Mouse (Mus musculus): ENCODE measurements around the gene Plekha5.
"Not testable (repeated sequence)": the region's sequence is repeated elsewhere in the genome, so short reads cannot be mapped to it uniquely, and the experiment has no call there.

The Plekha5 gene

GRCm38 (mm10) chr6:140576961-140577821 lies 153.3 kb downstream of the Plekha5 start:
- DNase-seq (ENCODE audit: low read depth, low spot score), result no peak

DNA sequence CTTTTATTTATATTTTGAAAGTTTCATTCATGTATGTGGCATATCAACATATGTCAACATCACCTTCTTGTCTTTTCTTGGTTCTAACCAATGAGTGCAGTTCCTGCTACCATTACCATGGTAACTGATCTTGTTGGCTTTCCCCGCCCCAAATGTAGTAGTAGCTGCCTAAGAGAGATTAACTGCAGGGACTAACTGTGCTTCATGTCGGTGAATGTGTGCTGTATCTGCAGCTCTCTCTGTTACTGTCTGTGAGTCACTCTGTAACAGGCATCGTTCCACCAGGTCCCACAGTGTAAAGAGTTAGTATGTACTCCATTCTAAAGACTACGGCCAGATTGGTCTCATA lies 153.9 kb downstream of the Plekha5 start:
- no peak for DNase-seq (ENCODE audit: low read depth, low spot score)

DNA sequence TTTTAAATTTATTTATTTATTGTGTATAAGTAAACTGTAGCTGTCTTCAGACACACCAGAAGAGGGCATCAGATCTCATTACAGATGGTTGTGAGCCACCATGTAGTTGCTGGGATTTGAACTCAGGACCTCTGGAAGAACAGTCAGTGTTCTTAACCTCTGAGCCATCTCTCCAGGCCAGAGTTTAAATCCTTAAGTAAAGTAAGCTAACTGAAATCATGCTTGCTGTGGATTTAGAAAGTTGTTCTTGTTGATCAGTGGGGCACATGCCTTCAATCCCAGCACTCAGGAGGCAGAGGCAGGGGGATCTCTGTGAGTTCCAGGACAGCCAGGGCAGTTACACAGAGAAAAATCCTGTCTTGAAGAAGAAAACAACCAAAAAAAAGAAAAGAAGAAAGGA lies 155.1 kb downstream of the Plekha5 start:
- DNase-seq (ENCODE audit: low read depth, low spot score), result not testable (repeated sequence)

GRCm38 (mm10) chr6:140580170-140580569 lies 156.3 kb downstream of the Plekha5 start:
- no peak for DNase-seq (ENCODE audit: low read depth, low spot score)

- DNase-seq (ENCODE audit: low read depth, low spot score), result no peak
Measured at GRCm38 (mm10) chr6:140586714-140587259, 162.9 kb downstream of the Plekha5 start.

DNA sequence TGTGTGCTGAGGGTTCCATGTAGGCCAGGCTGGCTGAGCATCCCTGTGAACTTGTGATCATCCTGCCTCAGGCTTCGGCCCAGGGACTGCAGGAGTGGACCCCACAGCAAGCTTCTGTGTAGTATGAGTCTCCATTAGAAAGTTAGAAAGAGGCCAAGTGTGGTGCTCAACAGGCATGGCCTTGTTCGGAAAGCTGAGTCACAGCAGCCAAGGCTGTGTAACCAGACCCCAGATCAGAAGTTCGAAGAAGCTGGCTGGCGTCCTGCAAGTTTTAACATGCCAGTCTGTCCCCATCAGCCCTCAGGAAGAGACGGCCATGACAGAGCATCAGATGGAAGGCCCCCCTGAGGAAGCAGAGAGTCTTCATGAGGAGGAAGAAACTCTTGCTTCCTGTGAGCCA lies 167.5 kb downstream of the Plekha5 start:
- no peak for DNase-seq (ENCODE audit: low read depth, low spot score)

GRCm38 (mm10) chr6:140592713-140593112 lies 168.9 kb downstream of the Plekha5 start:
- no peak for DNase-seq (ENCODE audit: low read depth, low spot score)

DNA sequence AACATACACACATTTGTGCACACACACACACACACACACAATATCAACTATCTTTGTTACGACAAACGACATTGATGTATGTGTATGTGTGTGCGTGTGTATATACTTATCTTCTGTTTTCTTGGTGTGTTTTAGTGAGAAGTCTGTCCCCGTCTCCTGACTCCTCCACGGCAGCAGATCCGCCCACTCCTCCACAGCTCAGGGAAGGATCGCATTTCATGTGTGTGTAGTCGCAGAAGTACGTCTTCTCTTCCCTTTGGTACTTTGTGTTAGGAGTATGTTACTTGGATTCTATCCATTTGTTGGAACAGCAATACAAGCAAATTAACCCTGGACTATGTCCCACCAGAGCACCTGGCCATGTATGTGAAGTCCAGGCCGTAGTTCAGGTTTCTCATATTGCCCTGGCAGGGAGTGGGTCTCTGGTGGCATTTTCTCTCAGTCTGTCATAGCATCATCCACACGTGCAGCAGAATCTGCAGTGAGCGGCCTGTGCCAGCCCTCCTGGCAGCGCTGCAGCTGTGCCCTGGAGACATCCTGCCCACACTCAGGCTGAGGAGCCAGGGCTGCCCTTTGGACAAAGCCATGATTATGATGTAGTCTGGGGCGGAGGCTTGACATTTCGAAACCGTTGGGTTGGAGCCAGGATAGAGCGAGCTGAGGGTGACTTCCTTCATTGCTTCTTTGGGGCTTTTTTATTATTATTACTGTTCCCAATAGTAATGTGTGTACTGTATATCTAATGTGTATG lies 169.7 kb downstream of the Plekha5 start:
- DNase-seq (ENCODE audit: low read depth, low spot score), result no peak

DNA sequence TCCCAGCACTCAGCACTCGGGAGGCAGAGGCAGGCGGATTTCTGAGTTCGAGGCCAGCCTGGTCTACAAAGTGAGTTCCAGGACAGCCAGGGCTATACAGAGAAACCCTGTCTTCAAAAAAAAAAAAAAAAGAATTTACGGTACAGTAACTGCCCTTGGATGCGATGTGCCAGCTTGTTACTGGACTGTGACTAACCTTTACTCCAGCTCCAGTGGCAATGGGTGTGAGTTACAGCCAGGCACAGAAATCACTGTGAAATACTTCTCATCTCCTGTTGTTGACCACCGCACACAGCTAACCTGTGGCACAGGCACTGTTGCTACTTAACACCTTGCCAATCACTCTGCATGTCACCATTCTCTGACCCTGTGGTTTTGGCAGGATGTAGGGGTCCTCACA lies 171.7 kb downstream of the Plekha5 start:
- DNase-seq (ENCODE audit: low read depth, low spot score), result not testable (repeated sequence)

DNA sequence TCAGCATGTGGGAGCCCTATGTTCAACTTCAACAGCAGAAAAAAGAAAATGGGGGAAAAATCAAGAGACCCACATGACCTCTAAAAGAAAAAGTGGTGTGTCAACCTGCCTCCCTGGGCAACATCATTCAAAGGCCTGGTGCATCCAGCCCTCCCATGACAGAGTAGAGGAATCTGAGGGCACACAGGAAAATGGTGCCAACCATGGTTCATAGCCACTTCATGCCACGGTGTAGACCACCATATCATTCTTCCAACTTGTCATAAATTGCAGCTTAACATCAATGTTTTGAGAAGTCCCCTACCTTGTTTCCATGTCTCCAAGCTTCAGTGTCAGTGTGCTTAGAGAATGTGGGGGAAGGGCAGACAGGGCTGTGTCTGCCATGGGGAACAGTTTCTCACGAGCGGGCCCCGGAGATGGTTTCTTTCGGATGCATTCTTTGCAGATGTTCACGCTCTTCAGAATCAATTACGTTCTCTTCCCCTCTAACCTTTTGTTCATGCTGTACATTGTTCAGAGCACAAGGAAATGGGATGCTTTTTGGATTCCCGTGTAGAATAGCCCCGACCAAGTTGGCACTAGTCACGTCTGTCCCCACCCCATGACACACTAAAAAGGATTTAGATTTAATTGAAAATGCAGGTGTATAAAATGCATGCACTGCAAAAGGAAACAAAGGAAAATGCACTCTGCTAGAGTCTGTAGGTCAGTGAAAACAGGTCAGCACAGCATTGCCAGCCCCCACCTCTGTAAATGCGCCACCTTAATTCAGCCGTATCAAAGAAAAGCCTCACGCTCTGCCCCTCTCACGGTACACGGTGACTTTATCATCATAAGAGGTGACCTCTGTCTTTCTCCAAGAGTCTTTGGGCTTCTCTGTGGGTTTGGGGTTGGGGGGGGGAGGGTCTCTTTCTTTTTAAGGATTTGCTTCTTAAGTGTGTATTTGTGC lies 173.8 kb downstream of the Plekha5 start:
- DNase-seq (ENCODE audit: low read depth, low spot score), result no peak

DNA sequence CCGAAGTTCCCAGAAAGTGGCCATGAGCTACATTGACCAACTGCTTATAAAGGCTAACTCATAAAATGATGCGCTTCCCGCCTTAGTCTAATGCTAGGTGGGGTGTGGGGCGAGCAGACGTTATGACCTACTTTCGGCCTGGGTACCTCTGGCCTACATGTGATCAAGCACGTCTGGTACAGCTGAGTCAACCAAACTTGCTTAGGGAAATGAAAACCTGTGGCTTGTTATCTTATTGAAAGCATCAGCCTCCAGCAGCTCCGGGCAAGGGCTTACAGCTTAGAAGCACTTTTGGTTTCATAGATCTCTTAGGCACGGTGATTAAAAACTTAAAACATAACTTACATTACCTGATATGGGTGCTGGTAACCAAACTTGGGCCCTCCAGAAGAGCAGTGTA lies 174.7 kb downstream of the Plekha5 start:
- DNase-seq (ENCODE audit: low read depth, low spot score), result no peak

DNA sequence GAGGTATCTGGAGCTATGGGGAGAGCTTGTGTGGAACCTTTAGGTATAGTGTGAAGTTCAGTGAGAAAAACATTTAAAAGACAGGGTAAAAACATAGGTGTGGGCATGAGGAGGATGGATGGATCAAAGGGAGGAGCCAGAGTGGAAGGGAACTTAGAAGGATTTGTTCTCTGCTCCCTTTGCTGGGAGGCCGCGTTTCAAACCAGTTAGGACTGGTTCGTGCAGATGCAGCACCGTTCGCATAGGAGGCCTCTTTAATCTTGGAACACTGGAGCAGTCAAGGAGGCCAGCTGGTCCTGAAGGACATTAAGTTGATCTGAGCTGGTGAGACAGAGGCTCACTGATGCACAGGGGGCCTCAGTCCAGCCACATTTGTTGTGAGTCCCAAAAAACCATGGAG lies 175.5 kb downstream of the Plekha5 start:
- DNase-seq (ENCODE audit: low read depth, low spot score), result no peak

DNA sequence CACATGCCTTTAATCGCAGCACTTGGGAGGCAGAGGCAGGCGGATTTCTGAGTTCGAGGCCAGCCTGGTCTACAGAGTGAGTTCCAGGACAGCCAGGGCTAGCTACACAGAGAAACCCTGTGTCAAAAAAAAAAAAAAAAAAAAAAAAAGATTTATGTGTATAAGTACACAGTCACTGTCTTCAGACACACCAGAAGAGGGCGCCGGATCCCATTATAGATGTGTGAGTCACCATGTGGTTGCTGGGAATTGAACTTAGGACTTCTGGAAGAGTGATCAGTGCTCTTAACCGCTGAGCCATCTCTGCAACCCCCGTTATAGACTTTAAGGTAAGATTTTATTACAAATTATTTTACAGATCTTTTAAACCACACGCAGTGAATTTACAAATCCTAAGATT lies 176.8 kb downstream of the Plekha5 start:
- DNase-seq (ENCODE audit: low read depth, low spot score), result not testable (repeated sequence)

- no peak for DNase-seq (ENCODE audit: low read depth, low spot score)
Measured at GRCm38 (mm10) chr6:140601175-140601574, 177.3 kb downstream of the Plekha5 start.

DNA sequence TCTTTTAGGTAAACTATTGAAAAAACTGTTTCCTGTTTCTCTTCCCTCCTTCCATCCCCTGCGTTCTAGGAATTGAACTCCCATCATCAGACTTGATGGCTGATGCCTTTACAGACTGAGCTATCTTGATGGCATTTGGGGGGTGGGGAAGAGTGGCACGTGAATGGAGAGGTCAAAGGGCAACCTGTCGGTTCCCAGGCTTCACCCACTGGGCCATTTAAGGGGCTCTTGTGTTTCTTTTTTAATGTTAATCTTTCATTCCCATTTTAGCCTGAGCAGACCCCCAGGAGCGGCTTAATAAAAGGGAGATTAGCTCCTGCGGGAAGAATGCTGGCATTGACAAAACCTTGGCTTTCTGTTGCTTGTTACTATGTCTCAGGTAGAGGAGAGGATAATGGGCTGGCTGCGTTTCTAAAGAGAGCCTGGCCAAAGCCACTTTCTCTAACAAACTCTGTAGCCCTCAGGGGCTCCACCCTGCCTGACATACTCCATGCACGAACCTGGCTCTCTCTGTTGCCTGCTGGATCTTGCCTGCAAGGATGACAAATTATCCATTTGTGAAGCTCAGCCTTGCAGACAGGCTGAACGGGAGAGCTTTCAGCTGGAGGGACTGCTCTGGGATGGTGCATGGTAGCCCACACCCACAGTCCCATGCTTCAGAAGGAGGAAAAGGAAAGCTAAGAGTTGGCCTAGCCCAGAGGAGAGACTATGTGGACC lies 179.5 kb downstream of the Plekha5 start:
- DNase-seq (ENCODE audit: low read depth, low spot score), result no peak

DNA sequence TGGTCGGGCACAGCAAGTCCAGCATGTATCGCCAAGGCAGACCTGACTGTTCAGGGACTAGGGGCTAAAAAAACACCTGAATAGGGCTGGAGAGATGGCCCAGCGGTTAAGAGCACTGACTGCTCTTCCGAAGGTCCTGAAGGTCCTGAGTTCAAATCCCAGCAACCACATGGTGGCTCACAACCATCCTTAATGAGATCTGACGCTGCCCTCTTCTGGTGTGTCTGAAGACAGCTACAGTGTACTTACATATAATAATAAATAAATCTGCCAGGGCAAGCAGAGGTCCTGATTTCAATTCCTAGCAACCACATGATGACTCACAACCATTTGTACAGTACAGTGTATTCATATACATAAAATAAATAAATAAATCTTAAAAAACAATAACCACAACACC lies 181.3 kb downstream of the Plekha5 start:
- not testable (repeated sequence) for DNase-seq (ENCODE audit: low read depth, low spot score)

DNA sequence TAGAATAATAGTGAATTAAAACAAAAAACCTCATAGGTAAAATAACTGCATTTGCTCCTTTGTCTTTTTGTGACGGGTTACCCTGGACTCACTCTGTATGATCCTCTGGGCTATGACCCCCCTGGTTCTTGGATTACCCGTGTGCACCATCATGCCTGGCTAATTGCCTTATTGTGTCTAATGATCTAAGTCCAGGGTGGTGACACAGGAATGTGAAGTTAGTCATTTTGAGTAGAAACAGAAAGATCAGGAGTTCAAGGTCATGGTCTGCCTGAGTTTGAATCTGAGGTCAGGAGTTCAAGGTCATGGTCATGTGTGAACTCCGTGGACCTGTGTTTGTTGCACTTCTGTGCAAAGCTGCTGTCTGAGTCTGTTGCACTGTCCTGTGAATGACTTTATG lies 181.9 kb downstream of the Plekha5 start:
- DNase-seq (ENCODE audit: low read depth, low spot score), result no peak

GRCm38 (mm10) chr6:140606534-140606933 lies 182.7 kb downstream of the Plekha5 start:
- DNase-seq (ENCODE audit: low read depth, low spot score), result no peak

DNA sequence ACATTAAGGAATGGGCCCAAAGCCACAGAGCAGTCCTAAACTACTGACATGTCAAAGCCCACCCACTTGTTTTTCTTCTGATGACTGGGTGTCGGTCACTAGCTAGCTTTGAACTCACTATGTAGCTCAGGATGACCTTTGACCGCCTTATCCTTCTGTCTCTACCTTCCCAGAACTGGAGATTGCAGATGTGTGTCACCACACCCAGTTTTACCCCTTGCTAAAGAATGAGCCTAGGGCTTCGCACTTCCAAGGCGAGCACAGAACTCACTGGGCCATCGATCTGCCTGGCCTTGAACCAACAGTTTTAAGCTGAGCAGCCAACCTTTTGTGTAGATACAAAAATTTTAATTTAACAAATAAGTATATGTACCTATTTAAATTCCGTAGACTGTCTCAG lies 184.8 kb downstream of the Plekha5 start:
- no peak for DNase-seq (ENCODE audit: low read depth, low spot score)

DNA sequence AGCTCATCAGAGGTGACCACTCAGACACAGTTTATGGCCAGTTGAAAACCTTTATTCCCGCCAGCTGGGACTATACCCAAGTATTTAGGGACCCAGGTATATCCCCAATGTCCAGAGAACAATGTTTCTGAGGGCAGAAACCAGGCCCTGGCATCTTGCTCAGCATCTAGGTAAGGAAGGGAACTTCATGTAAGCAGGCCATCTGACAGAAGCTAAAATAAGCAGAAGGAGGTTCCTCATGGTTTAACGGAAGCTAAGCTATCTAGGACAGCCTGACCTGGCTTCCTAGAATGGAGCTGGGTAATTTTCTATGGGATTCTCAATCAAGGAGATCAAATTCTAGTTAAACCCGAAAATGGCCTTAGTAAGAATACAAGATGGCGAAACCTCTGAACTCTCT lies 185.7 kb downstream of the Plekha5 start:
- no peak for DNase-seq (ENCODE audit: low read depth, low spot score)

DNA sequence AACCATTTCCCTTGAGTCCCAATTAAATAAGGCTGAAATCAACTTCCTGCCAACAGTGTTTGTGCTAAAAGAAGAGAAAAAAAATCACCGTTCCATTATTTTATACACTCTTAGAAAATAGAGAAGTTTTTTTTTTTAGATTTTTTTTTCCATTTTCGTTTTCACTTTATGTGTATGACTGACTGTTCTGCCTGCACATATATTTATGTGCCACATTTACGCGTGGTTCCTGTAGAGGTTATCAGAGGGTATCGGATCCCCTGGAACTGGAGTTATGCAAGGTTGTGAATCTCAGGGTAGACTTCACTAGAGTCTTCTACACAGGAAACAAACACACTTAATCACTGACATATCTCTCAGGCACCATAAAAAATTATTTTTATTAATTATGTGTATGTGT lies 186.3 kb downstream of the Plekha5 start:
- no peak for DNase-seq (ENCODE audit: low read depth, low spot score)
